Mouse (Mus musculus) cerebellum, adult 2 months (tissue): Measurements from ENCODE around the gene Pla2g6. TPM values are rescaled to one million over a fixed set of nuclear protein-coding genes. Genes with fewer than 3 reads are reported as not detected.

ENCODE experiments used
- DNase-seq, 2 experiments: peaks; one replicate each; pipeline ENCODE4 v3.0.0; 2021
- H3K27ac ChIP-seq: fragments of 200-500 bp; 2 replicates; pipeline ENCODE4 v1.5.1; 2012; ENCODE audit warnings: low read length, control low read depth, inconsistent platforms; ENCODE audit not compliant: insufficient read depth
- H3K27me3 ChIP-seq: fragments of 200-500 bp; 2 replicates; pipeline ENCODE4 v1.6.1; 2012; ENCODE audit warnings: inconsistent platforms, mild to moderate bottlenecking, low read length, moderate library complexity; ENCODE audit not compliant: control insufficient read depth, insufficient read depth
- H3K4me1 ChIP-seq: fragments of 200-500 bp; 2 replicates; pipeline ENCODE4 v1.6.1; 2011; ENCODE audit warnings: low read length; ENCODE audit not compliant: control insufficient read depth, insufficient read depth
- H3K4me3 ChIP-seq: fragments of 200-500 bp; replicated peaks from 2 replicates; pipeline ENCODE3; 2011; ENCODE audit warnings: mild to moderate bottlenecking, low read depth, low read length, control low read depth; ENCODE audit not compliant: insufficient read depth
- CTCF ChIP-seq: fragments of 200-500 bp; IDR thresholded peaks from 2 replicates; pipeline ENCODE4 v1.5.1; 2011; ENCODE audit warnings: low read depth, mild to moderate bottlenecking, control low read depth, low read length, moderate library complexity, borderline replicate concordance; ENCODE audit not compliant: insufficient read depth
- POLR2A ChIP-seq: fragments of 200-500 bp; IDR thresholded peaks from 2 replicates; pipeline ENCODE4 v1.6.1; 2011; ENCODE audit warnings: low read length, control low read depth, borderline replicate concordance; ENCODE audit not compliant: insufficient read depth
- WGBS: fragments of 180-500 bp; shearing (Covaris S2); methylation state at CpG from one replicate; pipeline ENCODE4 v1.1.7; 2018; 5-methylcytosine and 5-hydroxymethylcytosine counted together
- polyA plus RNA-seq: library from polyadenylated mRNA; depleted of rRNA; stranded (reverse); fragments of >200 nt; gene quantifications from 2 replicates; pipeline ENCODE4 v1.2.3, GENCODE M21; 2012

Gene Pla2g6
- polyA plus RNA-seq, 1 experiment: 26.1 TPM

DNA sequence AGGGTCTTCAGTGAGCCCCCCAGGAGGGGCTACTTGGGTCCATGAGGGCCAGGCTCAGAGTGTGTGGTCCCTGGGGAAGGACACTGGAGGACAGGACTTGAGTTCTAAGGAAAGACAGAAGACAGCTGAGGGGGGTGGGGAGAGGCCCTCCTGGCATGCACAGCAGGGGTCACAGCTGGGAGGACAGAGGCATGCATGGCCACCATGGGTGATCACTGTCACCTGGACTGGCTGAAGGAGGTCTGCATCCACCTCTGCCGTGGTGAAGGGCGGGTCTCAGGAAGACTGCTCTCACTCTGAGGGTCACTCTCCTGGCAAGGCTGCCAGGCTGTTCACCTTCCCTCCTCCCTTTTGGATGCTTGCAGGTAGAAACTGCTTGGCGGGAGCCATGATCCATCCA is 3.8 kb downstream of the Pla2g6 start:
- Histone ChIP-seq H3K27ac (no peak overlapping the region), H3K4me3 (no peak overlapping the region), H3K27me3 (no peaks in the 10 kb centered on the region), H3K4me1 (peaks cover 7% of the 10 kb centered on the region)
- TF ChIP-seq CTCF: no peak
- no peak for TF ChIP-seq POLR2A
- 93% methylated on average over 3 of the region's 3 CpGs for WGBS
- no peak for DNase-seq

DNA sequence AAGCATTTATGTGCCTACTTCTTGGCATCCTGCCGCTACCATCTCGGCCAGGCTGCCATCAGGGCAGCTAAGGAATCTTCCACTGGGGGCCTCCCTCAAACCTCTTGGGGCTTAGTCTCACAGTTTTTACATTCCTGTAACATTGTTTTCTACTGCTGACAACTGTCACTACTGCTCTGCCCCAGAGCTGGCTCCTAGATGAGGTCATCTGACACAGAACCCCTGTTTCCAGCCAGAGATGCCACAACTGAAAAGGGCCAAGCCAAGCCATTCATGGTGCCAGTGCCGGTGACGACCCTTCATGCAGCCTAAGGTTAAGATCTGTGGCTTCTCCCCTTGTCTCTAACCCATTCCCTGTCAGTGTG is 4.4 kb downstream of the Pla2g6 start:
- no peak for TF ChIP-seq POLR2A
- Histone ChIP-seq H3K4me3 (no peak overlapping the region), H3K27me3 (no peaks in the 10 kb centered on the region), H3K27ac (no peak overlapping the region), H3K4me1 (peaks cover 7% of the 10 kb centered on the region)
- DNase-seq: no peak
- 52% methylated on average over 4 of the region's 4 CpGs for WGBS

DNA sequence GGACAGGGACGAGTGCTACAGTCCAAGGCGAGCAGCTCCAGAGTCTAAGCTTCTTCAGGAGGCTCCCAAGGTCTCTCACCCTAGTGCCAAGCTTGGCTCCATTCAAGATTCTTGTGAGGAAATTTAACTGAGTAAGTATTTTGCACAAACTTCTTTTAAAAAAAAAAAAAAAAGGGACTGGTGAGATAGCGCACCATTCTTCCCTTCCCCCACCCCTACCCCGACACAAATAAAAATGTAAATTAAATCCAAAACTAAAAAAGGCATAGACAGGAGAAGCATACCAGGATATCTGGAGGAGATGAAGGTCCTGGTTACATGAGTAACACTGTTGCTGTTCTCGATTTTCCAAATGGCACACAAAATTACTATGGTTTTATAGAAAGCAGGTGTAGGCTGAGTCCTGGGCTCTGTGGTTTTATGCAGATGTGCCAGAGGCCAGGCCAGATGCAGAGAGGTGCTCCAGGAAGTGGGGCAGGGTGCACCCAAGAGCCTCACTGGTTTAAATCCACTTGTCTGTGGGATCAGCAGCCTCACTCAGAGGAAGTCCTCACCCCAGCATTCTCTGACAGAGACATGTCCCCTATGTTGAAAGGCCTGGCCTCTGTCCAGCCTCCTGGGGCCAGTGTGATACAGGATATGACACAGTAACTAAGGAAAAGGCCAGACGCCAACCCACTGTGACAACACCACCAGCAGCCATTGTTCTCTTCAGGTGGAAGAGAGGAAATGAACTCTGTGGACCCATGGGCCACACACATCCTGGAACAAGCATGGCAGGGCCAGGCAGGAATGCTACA is 5.0 kb downstream of the Pla2g6 start:
- DNase-seq: peak in 1 of 2 experiments; percentile 38
- no peak overlapping the region for H3K27ac ChIP-seq
- TF ChIP-seq CTCF: no peak
- TF ChIP-seq POLR2A: no peak
- no peak overlapping the region for H3K4me3 ChIP-seq
- H3K4me1 ChIP-seq: peaks cover 7% of the 10 kb centered on the region
- WGBS: 73% methylated on average over 6 of the region's 6 CpGs
- H3K27me3 ChIP-seq: no peaks in the 10 kb centered on the region

DNA sequence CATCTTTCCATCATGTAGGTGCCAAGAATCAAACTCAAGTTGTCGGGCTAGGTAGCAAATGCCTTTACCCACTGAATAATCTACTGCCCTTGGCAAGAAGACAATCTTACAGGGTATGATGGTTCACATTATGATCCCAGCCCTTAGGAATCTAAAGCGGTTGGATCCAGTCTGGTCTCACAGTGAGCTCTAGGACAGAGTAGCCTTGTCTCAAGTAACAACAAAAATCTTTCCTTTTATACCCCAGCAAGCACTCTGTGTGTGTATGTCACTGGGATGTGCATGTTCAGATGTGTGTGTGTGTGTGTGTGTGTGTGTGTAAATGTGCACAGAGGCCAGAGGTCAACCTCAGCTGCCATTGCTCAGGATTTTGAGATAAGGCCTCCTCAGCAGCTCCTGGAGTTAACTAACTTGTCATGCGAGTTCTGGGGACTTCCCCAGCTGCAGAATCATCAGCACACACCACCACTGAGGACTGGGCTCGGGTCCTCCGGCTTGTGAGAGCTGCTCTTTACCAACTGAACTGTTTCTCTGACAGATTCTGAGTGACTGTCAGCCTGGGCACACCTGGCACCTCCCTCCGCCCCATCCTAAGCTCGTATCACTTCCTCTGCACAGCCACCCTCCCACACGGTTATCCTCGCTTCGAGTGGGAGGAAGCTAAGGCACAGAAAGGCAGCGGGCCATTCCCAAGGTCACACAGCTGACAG is 5.8 kb downstream of the Pla2g6 start:
- Histone ChIP-seq H3K27ac (no peak overlapping the region), H3K4me1 (peaks cover 7% of the 10 kb centered on the region), H3K27me3 (no peaks in the 10 kb centered on the region), H3K4me3 (no peak overlapping the region)
- TF ChIP-seq POLR2A: no peak
- no peak for TF ChIP-seq CTCF
- no peak for DNase-seq
- 81% methylated on average over 11 of the region's 11 CpGs for WGBS

DNA sequence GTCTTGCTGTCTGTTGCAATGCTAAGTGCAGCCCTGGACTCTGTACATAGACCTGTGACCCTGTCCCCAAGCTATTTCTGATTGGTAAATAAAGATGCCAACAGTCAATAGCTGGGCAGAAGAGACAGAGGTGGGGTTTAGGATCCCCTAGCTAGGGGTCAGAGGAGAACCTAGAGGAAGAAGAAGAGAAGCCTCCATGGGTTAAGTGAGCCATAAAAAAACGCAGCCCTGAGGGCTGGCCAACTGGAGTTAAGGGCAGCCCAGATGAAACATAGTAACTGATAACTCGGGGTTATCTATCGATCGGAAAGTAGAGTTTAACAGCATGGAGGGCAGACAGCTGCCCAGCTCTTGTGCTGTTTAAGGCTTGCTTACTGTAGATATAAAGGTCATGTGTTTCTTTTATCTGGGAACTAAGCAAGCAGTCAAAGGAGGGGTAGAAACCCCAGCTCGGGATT is 6.4 kb downstream of the Pla2g6 start:
- Histone ChIP-seq H3K4me1 (0 out of 2 replicates have a peak, but pooled peaks cover 3% of the 10 kb centered on the region), H3K27ac (no peak overlapping the region), H3K27me3 (no peaks in the 10 kb centered on the region), H3K4me3 (no peak overlapping the region)
- DNase-seq: no peak
- 87% methylated on average over 5 of the region's 5 CpGs for WGBS
- TF ChIP-seq CTCF: no peak
- TF ChIP-seq POLR2A: no peak

DNA sequence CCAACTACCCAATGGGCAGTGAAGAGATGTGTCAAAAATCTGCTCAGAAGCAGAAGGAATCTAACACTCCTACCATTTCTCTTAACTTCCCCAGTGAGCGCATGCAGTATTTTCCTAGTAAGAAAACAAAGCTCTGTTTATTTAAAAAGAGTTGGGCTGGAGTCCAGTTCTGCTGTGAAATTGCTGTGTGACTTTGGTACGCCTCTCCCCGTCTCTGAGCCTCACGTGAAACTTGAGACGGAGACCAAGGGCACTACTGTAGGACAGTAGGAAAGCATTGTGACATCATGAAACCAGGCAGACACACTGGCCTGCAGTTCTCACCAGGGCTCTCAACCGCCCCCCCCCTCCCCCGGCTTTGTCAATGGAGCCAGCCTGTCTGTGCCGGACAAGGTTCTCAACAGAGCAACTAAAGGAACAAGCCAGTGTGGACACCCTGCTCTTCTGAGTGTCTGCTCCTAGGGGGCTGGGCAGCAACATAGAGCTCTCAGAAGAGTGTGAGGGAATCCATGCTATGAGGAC is 14.3 kb downstream of the Pla2g6 start:
- WGBS: 71% methylated on average over 8 of the region's 8 CpGs
- DNase-seq: no peak
- H3K4me3 ChIP-seq: no peak overlapping the region
- H3K4me1 ChIP-seq: no peaks in the 10 kb centered on the region
- TF ChIP-seq CTCF (no peak), POLR2A (no peak)
- H3K27ac ChIP-seq: no peak overlapping the region
- no peaks in the 10 kb centered on the region for H3K27me3 ChIP-seq

DNA sequence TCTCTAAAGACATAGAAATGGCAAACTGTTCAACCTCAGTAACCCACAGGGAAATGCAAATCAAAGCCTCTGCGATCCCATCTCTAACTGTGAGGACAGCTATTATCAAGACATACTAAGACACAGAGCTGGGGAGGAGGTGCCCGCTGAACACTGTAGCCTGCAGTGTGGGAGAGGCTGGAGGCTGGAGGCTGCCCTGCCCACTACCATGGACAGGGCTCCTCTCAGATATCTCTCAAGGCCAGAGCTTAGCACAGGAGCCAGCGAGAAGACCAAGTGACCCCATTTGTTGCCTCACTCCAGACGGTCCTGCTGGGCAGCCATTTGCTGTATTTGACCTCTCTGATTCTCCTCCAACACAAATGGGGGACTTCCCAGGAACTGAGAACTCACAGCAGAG is 20.3 kb downstream of the Pla2g6 start:
- Histone ChIP-seq H3K4me1 (no peaks in the 10 kb centered on the region), H3K4me3 (no peak overlapping the region), H3K27me3 (no peaks in the 10 kb centered on the region), H3K27ac (no peak overlapping the region)
- WGBS: 49% methylated on average over 4 of the region's 4 CpGs
- TF ChIP-seq CTCF (no peak), POLR2A (no peak)
- peak in 1 of 2 experiments; percentile 24 for DNase-seq

DNA sequence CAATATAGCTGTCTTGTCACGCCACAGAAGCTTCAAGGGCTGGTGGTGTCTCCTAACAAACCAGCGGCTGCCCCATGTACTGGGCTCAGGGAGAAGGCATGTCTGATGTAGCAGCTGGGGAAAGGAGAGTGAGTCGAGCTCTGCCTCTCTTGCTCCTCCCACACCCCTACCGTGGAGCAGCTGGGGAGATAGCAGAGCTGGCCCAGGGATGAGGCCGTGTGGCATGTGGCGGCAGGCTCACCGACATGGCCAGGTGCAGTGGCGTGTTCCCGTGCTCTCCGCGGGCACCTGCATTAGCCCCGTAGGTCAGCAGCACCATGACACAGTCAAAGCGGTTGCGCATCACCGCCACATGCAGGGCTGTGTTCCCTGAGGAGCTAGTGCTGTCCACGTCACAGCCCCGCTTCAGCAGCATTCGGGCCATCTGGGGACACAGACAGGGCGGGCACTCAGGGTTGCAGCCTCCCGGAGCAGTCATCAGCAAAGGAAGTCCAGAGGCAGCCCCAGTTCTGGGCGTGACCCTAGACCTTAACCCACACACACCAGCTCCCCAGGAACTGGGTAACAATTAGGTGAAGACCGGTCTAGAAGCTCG is 22.1 kb downstream of the Pla2g6 start:
- no peak for TF ChIP-seq POLR2A
- WGBS: 67% methylated on average over 23 of the region's 23 CpGs

More for the DNA sequence above, 22.1 kb downstream of the Pla2g6 start:
- no peaks in the 10 kb centered on the region for H3K4me1 ChIP-seq
- no peaks in the 10 kb centered on the region for H3K27me3 ChIP-seq
- no peak overlapping the region for H3K4me3 ChIP-seq
- no peak for DNase-seq
- no peak overlapping the region for H3K27ac ChIP-seq
